Mouse (Mus musculus): ENCODE results near the gene Coro2a.
"Not testable (repeated sequence)": the region's sequence is repeated elsewhere in the genome, so short reads cannot be mapped to it uniquely, and the experiment has no call there.

The Coro2a gene

GRCm38 (mm10) chr4:46601844-46602423, at the start of gene Coro2a:
Coro2a (minus strand) TSS chr4:46602202.
- DNase-seq (ENCODE audit: low spot score) = peak; percentile 83

GRCm38 (mm10) chr4:46650086-46650753, 48.2 kb upstream of the Coro2a start, which contains the start of gene Tbc1d2:
Tbc1d2 (minus strand) TSS chr4:46650209.
- DNase-seq (ENCODE audit: low spot score) = peak; percentile 95

- DNase-seq (ENCODE audit: low spot score) = no peak
Observed at GRCm38 (mm10) chr4:46649161-46649560, 47.2 kb upstream of the Coro2a start.

GRCm38 (mm10) chr4:46643676-46644112, 41.7 kb upstream of the Coro2a start:
- DNase-seq (ENCODE audit: low spot score) = no peak

GRCm38 (mm10) chr4:46642924-46643675, 41.1 kb upstream of the Coro2a start:
- peak; percentile 64 for DNase-seq (ENCODE audit: low spot score)

- DNase-seq (ENCODE audit: low spot score) = no peak
Observed at GRCm38 (mm10) chr4:46641283-46641682, 39.3 kb upstream of the Coro2a start.

- DNase-seq (ENCODE audit: low spot score) = peak; percentile 48
Observed at GRCm38 (mm10) chr4:46639866-46640265, 37.9 kb upstream of the Coro2a start.

GRCm38 (mm10) chr4:46637250-46637649, 35.2 kb upstream of the Coro2a start:
- not testable (repeated sequence) for DNase-seq (ENCODE audit: low spot score)

GRCm38 (mm10) chr4:46635702-46636430, 33.9 kb upstream of the Coro2a start:
- no peak for DNase-seq (ENCODE audit: low spot score)

- no peak for DNase-seq (ENCODE audit: low spot score)
Observed at GRCm38 (mm10) chr4:46634881-46635280, 32.9 kb upstream of the Coro2a start.

- DNase-seq (ENCODE audit: low spot score) = not testable (repeated sequence)
Observed at GRCm38 (mm10) chr4:46633565-46633964, 31.6 kb upstream of the Coro2a start.

GRCm38 (mm10) chr4:46632465-46632864, 30.5 kb upstream of the Coro2a start:
- no peak for DNase-seq (ENCODE audit: low spot score)

- DNase-seq (ENCODE audit: low spot score) = peak; percentile 46
Observed at GRCm38 (mm10) chr4:46630390-46630789, 28.4 kb upstream of the Coro2a start.

- DNase-seq (ENCODE audit: low spot score) = no peak
Observed at GRCm38 (mm10) chr4:46628873-46629272, 26.9 kb upstream of the Coro2a start.

GRCm38 (mm10) chr4:46628081-46628480, 26.1 kb upstream of the Coro2a start:
- no peak for DNase-seq (ENCODE audit: low spot score)

GRCm38 (mm10) chr4:46625101-46625500, 23.1 kb upstream of the Coro2a start:
- DNase-seq (ENCODE audit: low spot score) = no peak

- DNase-seq (ENCODE audit: low spot score) = no peak
Observed at GRCm38 (mm10) chr4:46623007-46623406, 21.0 kb upstream of the Coro2a start.

- DNase-seq (ENCODE audit: low spot score) = no peak
Observed at GRCm38 (mm10) chr4:46620946-46621345, 18.9 kb upstream of the Coro2a start.

- no peak for DNase-seq (ENCODE audit: low spot score)
Observed at GRCm38 (mm10) chr4:46620330-46620729, 18.3 kb upstream of the Coro2a start.

GRCm38 (mm10) chr4:46618196-46618817, 16.3 kb upstream of the Coro2a start:
- no peak for DNase-seq (ENCODE audit: low spot score)

GRCm38 (mm10) chr4:46617408-46617807, 15.4 kb upstream of the Coro2a start:
- no peak for DNase-seq (ENCODE audit: low spot score)

- DNase-seq (ENCODE audit: low spot score) = no peak
Observed at GRCm38 (mm10) chr4:46614641-46615040, 12.6 kb upstream of the Coro2a start.

Data from lung, postnatal 25 days (tissue).